Mouse (Mus musculus) liver, embryonic 15.5 days (tissue): ENCODE data around the gene Atic. TPM values are rescaled to one million over a fixed set of nuclear protein-coding genes. Genes with fewer than 3 reads are reported as not detected.

Experiments
- polyA plus RNA-seq: library from polyadenylated mRNA; unstranded; fragments of >200 nt; fragmentation: Nextera tagmentation; extraction: Ambion mirVana; gene quantifications from 2 replicates; pipeline ENCODE4 v1.2.1, GENCODE M21; 2015

The Atic gene
- polyA plus RNA-seq, 1 experiment from 2014 or later: 33.1 TPM

Other genes starting within 250 kb of the Atic start
- gene Abca12, start 142.2 kb upstream of the Atic start, polyA plus RNA-seq: not detected in 2 replicates
- 125 and 154 TPM in 2 replicates for gene Fn1, start 96.0 kb downstream of the Atic start, polyA plus RNA-seq